9 mouse cellular contexts compared by ENCODE assay signal in the genomic region with DNA sequence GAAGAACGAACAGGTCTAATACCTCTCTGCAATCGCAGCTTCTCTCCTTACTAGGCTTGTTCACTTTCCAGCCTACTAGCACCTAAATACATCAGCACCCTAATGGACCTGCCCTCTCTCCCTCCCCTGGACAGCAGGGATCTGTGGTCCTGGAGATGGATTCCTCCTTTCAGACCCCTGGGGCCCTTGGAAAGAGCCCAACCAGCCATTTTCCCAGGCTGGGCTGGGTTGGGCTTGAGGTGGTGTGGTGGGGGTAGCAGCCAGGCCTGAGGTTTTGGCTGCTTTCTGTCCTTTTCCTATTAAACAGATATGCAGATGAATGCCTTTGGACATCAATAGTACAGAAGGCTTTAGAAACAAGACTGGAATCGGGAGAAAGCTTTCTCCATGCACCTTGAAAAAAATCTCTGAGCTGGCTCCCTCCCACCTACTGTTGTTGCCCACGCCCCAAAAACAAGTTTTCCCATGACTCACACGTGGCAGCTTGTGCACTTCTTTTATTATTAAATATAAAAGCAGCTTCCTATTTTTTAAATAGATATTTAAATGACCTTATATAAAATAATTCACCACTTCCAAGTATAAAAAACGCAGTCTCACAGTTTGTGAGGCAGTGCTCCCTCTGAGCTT. TPM values are rescaled to one million over a fixed set of nuclear protein-coding genes. Genes with fewer than 3 reads are reported as not detected.
DNase-seq lines count a peak whose midpoint lies in the region; ATAC-seq and TF ChIP-seq lines count a peak whose summit lies in the region.
"Had no signal": no experiment of that assay in that cellular context is flagged by ENCODE, and none has a peak within 500 bp of the region (broad histone marks: within the 10 kb centered on the region; RNA-seq: fewer than 3 reads in every experiment).

No protein-coding gene starts in this region.

- in situ Hi-C loops in CH12.LX (cut with MboI; ENCODE audit: low pct_ligation_motif_present, low pct_unique_long_range_greater_than_20kb, low sequenced_read_pairs) = no loop called here
- in situ Hi-C loops in Patski (cut with MboI; ENCODE audit: low pct_unique_long_range_greater_than_20kb) = no loop called here

- CTCF ChIA-PET in Patski (lab: Charles Lee) = interaction anchor here (1.3 to 5.5 kb wide), 9 partner anchors 12 to 126 kb away, joined by 3 to 55 read pairs (median 5); no protein-coding TSS in a partner anchor

- DNase-seq in CH12.LX (ENCODE audit: extremely low read depth) (peak; percentile 24), Patski (ENCODE audit: low read depth, low spot score) (peak; percentile 99)
- peak; percentile 84 for DNase-seq in forebrain, embryonic 11.5 days (ENCODE audit: low spot score)
- peak; percentile 81 for DNase-seq in heart, postnatal 0 days (ENCODE audit: low spot score)
- DNase-seq in kidney, postnatal 36 days = peak; percentile 57 to 77
- DNase-seq in yolk sac, embryonic 10.5 days (ENCODE audit: low spot score) = peak; percentile 85
- no peak for DNase-seq in urinary bladder, postnatal 25 days (ENCODE audit: low spot score)

- dilution Hi-C loops in CH12.LX (cut with MboI; ENCODE audit: extremely low pct_ligation_motif_present, extremely low pct_unique_long_range_greater_than_20kb, low sequenced_read_pairs) = no loop called here

- H3K4me3 ChIP-seq in CH12.LX (replicated peaks in 1 of 3; ENCODE audit: low read depth in 2 of 3, low read length in 2 of 3, poor library complexity in 1 of 3) = no peak overlapping the region
- no peak overlapping the region for H3K4me3 ChIP-seq in forebrain, embryonic 11.5 days (ENCODE audit: low read depth, low read length)
- H3K4me3 ChIP-seq in heart, postnatal 0 days (ENCODE audit: low read depth, low read length) = no peak overlapping the region
- H3K4me3 ChIP-seq in midbrain, embryonic 16.5 days (ENCODE audit: low read depth, low read length) = no peak overlapping the region
- H3K4me3 ChIP-seq: erythroblast, embryonic 14.5 days had no signal

- H3K9me3 ChIP-seq in CH12.LX (replicated peaks; ENCODE audit: low read length) = no peaks in the 10 kb centered on the region
- H3K9me3 ChIP-seq in forebrain, embryonic 11.5 days (ENCODE audit: control insufficient read depth, low read length) = no peaks in the 10 kb centered on the region
- H3K9me3 ChIP-seq in heart, postnatal 0 days (replicated peaks; ENCODE audit: control insufficient read depth, low read length) = no peaks in the 10 kb centered on the region
- H3K9me3 ChIP-seq in midbrain, embryonic 16.5 days (replicated peaks; ENCODE audit: control insufficient read depth, low read length, poor library complexity, severe bottlenecking) = no peaks in the 10 kb centered on the region

- ATAC-seq in Patski = peak; percentile 48
- peak; percentile 88 for ATAC-seq in forebrain, embryonic 11.5 days (replicated peaks; ENCODE audit: low FRiP score)
- ATAC-seq in heart, postnatal 0 days (ENCODE audit: insufficient read depth, low read depth) = peak; percentile 83
- ATAC-seq in midbrain, embryonic 16.5 days = peak; percentile 86

- TF ChIP-seq EP300 in CH12.LX (IDR thresholded peaks at IDR 0.05; ENCODE audit: low read length) = peak; percentile 46
- TF ChIP-seq EP300 in heart, postnatal 0 days (IDR thresholded peaks at IDR 0.05; ENCODE audit: low read depth) = 0 out of 2 replicates have a peak, but pooled peaks have one; percentile 13

- 3% methylated on average over 6 of the region's 6 CpGs for WGBS in forebrain, embryonic 11.5 days
- 21% methylated on average over 6 of the region's 6 CpGs for WGBS in heart, postnatal 0 days
- 9% methylated on average over 6 of the region's 6 CpGs for WGBS in midbrain, embryonic 16.5 days

- H3K4me2 ChIP-seq in CH12.LX (ENCODE audit: insufficient read depth, low read depth, poor library complexity, severe bottlenecking) = no peak overlapping the region
- H3K4me2 ChIP-seq in forebrain, embryonic 11.5 days (ENCODE audit: low read depth, low read length, severe bottlenecking) = no peak overlapping the region
- H3K4me2 ChIP-seq in heart, postnatal 0 days (ENCODE audit: low read depth, low read length) = no peak overlapping the region
- no peak overlapping the region for H3K4me2 ChIP-seq in midbrain, embryonic 16.5 days (ENCODE audit: low read length)

- no peak overlapping the region for H3K27ac ChIP-seq in CH12.LX (ENCODE audit: insufficient read depth, low read depth)
- H3K27ac ChIP-seq in forebrain, embryonic 11.5 days (ENCODE audit: low read depth, low read length) = peak overlapping the region; percentile 70
- H3K27ac ChIP-seq in heart, postnatal 0 days (ENCODE audit: low read depth) = peak overlapping the region; percentile 67
- H3K27ac ChIP-seq in midbrain, embryonic 16.5 days (ENCODE audit: low read length) = peak overlapping the region; percentile 43

- TF ChIP-seq RAD21 in CH12.LX (IDR thresholded peaks at IDR 0.05; ENCODE audit: low read depth, low read length) = no peak

- no peaks in the 10 kb centered on the region for H3K27me3 ChIP-seq in CH12.LX (replicated peaks)
- no peaks in the 10 kb centered on the region for H3K27me3 ChIP-seq in Patski
- no peaks in the 10 kb centered on the region for H3K27me3 ChIP-seq in forebrain, embryonic 11.5 days (ENCODE audit: control insufficient read depth, insufficient read depth, low read length)
- no peaks in the 10 kb centered on the region for H3K27me3 ChIP-seq in heart, postnatal 0 days (ENCODE audit: control insufficient read depth, insufficient read depth, low read length)
- H3K27me3 ChIP-seq in midbrain, embryonic 16.5 days (ENCODE audit: control insufficient read depth, insufficient read depth, low read depth, low read length) = no peaks in the 10 kb centered on the region

- POLR2A ChIA-PET in Patski (lab: Charles Lee) = interaction anchor here (0.7 to 5.5 kb wide), 7 partner anchors 11 to 123 kb away, joined by 3 to 43 read pairs (median 4); no protein-coding TSS in a partner anchor

- TF ChIP-seq CTCF in CH12.LX (conservative IDR thresholded peaks at IDR 0.05 in 1 of 2, IDR thresholded peaks at IDR 0.05 in 1 of 2; ENCODE audit: low read depth in 2 of 2, low read length in 2 of 2) (no peak), Patski (IDR thresholded peaks at IDR 0.05) (no peak)
- TF ChIP-seq CTCF in heart, postnatal 0 days (IDR thresholded peaks at IDR 0.05; ENCODE audit: low read depth) = no peak

- no peak overlapping the region for H3K9ac ChIP-seq in CH12.LX (ENCODE audit: insufficient read depth, low read depth)
- no peak overlapping the region; the same call in 1 of the 2 replicates for H3K9ac ChIP-seq in forebrain, embryonic 11.5 days (ENCODE audit: low read length)
- no peak overlapping the region for H3K9ac ChIP-seq in heart, postnatal 0 days (replicated peaks; ENCODE audit: low read depth, low read length)
- H3K9ac ChIP-seq in midbrain, embryonic 16.5 days (ENCODE audit: low read depth, low read length) = peak overlapping the region; percentile 7; the same call in 1 of the 2 replicates

- peaks cover 0 to 42% of the 10 kb centered on the region in 2 experiments for H3K36me3 ChIP-seq in CH12.LX (replicated peaks in 1 of 2; ENCODE audit: control insufficient read depth in 1 of 2, insufficient read depth in 1 of 2, low read length in 1 of 2)
- H3K36me3 ChIP-seq in forebrain, embryonic 11.5 days (ENCODE audit: control insufficient read depth, insufficient read depth, low read length) = no peaks in the 10 kb centered on the region
- H3K36me3 ChIP-seq in heart, postnatal 0 days (replicated peaks; ENCODE audit: control insufficient read depth, insufficient read depth, low read length) = peaks cover 20% of the 10 kb centered on the region
- no peaks in the 10 kb centered on the region for H3K36me3 ChIP-seq in midbrain, embryonic 16.5 days (ENCODE audit: control insufficient read depth, insufficient read depth, low read length)

- no peak for TF ChIP-seq POLR2A in CH12.LX (IDR thresholded peaks at IDR 0.05; ENCODE audit: low read depth, low read length)

- peaks cover 6 to 20% of the 10 kb centered on the region in 2 experiments; a peak in 3 of 4 replicates for H3K4me1 ChIP-seq in CH12.LX (ENCODE audit: control insufficient read depth in 1 of 2, insufficient read depth in 2 of 2)
- peaks cover 15% of the 10 kb centered on the region for H3K4me1 ChIP-seq in forebrain, embryonic 11.5 days (replicated peaks; ENCODE audit: control insufficient read depth, insufficient read depth, low read length)
- H3K4me1 ChIP-seq in heart, postnatal 0 days (ENCODE audit: control insufficient read depth, insufficient read depth) = peaks cover 47% of the 10 kb centered on the region
- peaks cover 19% of the 10 kb centered on the region for H3K4me1 ChIP-seq in midbrain, embryonic 16.5 days (ENCODE audit: control insufficient read depth, insufficient read depth, low read length)

- H3K79me2 ChIP-seq in CH12.LX (replicated peaks; ENCODE audit: control insufficient read depth, extremely low read depth, insufficient read depth, poor library complexity, severe bottlenecking) = no peaks in the 10 kb centered on the region

TF ChIP-seq in CH12.LX, 34 proteins besides CTCF, POLR2A, EP300 and RAD21 (continues in another document):
- TF ChIP-seq MAZ (IDR thresholded peaks at IDR 0.05; ENCODE audit: low read depth, low read length) (no peak), USF1 (IDR thresholded peaks at IDR 0.05; ENCODE audit: low read depth, low read length) (no peak), ZMIZ1 (IDR thresholded peaks at IDR 0.05; ENCODE audit: low read depth, low read length) (no peak), ZKSCAN1 (IDR thresholded peaks at IDR 0.05; ENCODE audit: borderline replicate concordance, low read depth, low read length) (no peak), KAT2A (IDR thresholded peaks at IDR 0.05; ENCODE audit: insufficient replicate concordance, low read length) (no peak), ZNF384 (IDR thresholded peaks at IDR 0.05; ENCODE audit: low read depth, low read length) (no peak)

RNA-seq across cellular contexts. Expression of a gene that starts 19.6 kb away (rescaled TPM):
- total RNA-seq in CH12.LX (2012; rRNA removed) = 2.5 and 3.4 TPM in 2 replicates
- 2.9 and 3.4 TPM in 2 replicates for total RNA-seq in CH12.LX (2014; rRNA removed)
- 15.0 and 17.4 TPM in 2 replicates for polyA plus RNA-seq in CH12.LX (2012; ENCODE audit: insufficient read length, low read depth)
- 414 TPM for polyA plus RNA-seq in Patski (2021)
- 6.0 and 8.1 TPM in 2 replicates for polyA plus RNA-seq in forebrain, embryonic 11.5 days (2014; fragmentation: Nextera tagmentation; extraction: Ambion mirVana)
- total RNA-seq in heart, postnatal 0 days (2014; rRNA removed; ENCODE audit: low replicate concordance) = 18.2 and 23.6 TPM in 2 replicates
- 7.7 and 8.1 TPM in 2 replicates for polyA plus RNA-seq in heart, postnatal 0 days (2015; fragmentation: Nextera tagmentation; extraction: Ambion mirVana)
- polyA plus RNA-seq in midbrain, embryonic 16.5 days (2015; fragmentation: Nextera tagmentation; extraction: Ambion mirVana) = 6.0 and 6.3 TPM in 2 replicates

RNA-seq across cellular contexts. Expression of a gene that starts 44.3 kb away (rescaled TPM):
- total RNA-seq in CH12.LX (2012; rRNA removed) = 27.3 and 31.3 TPM in 2 replicates
- 22.7 and 32.5 TPM in 2 replicates for total RNA-seq in CH12.LX (2014; rRNA removed)
- polyA plus RNA-seq in CH12.LX (2012; ENCODE audit: insufficient read length, low read depth) = 83.4 and 86.4 TPM in 2 replicates
- polyA plus RNA-seq in Patski (2021) = 229 TPM
- 122 and 127 TPM in 2 replicates for polyA plus RNA-seq in forebrain, embryonic 11.5 days (2014; fragmentation: Nextera tagmentation; extraction: Ambion mirVana)
- total RNA-seq in heart, postnatal 0 days (2014; rRNA removed; ENCODE audit: low replicate concordance) = 19.2 and 32.0 TPM in 2 replicates
- 39.4 and 43.3 TPM in 2 replicates for polyA plus RNA-seq in heart, postnatal 0 days (2015; fragmentation: Nextera tagmentation; extraction: Ambion mirVana)
- 112 and 114 TPM in 2 replicates for polyA plus RNA-seq in midbrain, embryonic 16.5 days (2015; fragmentation: Nextera tagmentation; extraction: Ambion mirVana)

Comparison
In these comparisons a context has a peak if more than half of its experiments do, and no peak if none do; other contexts are left out.
1. RNA of a gene that starts 19.6 kb away (polyA plus RNA-seq): 414 TPM in Patski (single experiment); 15.0 to 17.4 TPM in CH12.LX, 7.7 to 8.1 TPM in heart, postnatal 0 days, 6.0 to 6.3 TPM in midbrain, embryonic 16.5 days and 6.0 to 8.1 TPM in forebrain, embryonic 11.5 days; every median in the first group is over 10 times any median in the second.
2. Peak in every context shown above with its lines, with median percentiles within 50 percentile points of each other: ATAC-seq.